Mouse (Mus musculus): Measurements from ENCODE around the gene Ddx49.

The Ddx49 gene

DNA sequence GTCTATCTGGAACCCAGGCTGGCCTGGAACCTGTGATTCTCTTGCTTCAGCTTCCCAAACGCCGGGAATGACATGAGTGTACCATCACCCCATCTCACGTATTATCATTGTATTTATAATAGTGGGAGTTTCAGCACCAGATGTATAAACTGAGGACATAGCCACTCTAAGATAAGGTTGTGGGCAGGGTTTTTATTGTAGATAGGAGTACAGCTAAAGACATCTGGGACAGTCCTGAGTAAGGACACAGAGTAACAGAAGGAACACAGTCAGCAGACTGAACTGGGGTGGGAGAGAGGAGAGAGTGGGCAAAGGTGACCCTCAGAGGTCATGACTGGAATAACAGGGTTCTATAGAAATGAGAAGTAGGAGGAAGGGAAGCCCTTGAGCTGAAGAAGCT is 34.6 kb downstream of the Ddx49 start:
- DNase-seq (ENCODE audit: low spot score in 2 of 2) = no peak

DNA sequence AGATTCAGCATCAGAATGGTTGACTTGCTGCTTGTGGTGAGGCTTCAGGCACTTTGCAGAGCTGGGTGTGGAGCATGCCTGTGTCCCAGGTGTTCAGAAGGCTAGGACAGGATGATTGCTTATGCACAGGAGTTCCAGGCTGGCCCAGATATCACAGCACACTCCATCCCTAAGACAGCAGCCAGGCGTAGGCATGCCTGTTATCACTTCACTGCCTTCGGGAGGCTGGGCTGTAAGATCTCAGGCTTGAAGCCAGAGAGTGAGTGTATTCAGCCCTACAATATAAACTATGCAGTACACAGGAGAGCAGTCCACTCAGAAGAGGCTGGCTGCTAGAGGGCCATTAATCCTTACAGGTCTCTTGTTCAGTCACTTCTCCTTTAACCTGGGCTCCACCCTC is 43.2 kb downstream of the Ddx49 start:
- DNase-seq (ENCODE audit: low spot score in 2 of 2) = no peak

DNA sequence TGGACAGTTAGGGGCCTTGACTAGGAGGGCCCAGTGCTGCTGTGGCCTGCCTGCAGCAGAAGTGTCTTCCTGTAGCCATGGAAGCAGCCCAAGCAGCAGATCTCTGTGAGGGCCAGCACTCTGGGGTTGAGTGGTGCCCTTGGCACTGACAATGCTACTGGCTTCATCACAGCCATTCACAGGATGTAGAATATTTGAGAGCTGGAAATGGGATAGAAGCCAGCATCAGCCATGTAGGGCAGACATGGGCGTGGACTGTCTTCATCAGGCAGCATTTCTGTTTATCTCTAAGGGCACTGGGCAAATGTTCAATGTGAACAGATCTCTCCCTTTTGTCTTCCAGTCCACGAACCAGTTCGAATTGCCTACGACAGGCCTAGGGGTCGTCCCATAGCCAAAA is 43.7 kb downstream of the Ddx49 start:
- DNase-seq (ENCODE audit: low spot score in 2 of 2) = no peak

DNA sequence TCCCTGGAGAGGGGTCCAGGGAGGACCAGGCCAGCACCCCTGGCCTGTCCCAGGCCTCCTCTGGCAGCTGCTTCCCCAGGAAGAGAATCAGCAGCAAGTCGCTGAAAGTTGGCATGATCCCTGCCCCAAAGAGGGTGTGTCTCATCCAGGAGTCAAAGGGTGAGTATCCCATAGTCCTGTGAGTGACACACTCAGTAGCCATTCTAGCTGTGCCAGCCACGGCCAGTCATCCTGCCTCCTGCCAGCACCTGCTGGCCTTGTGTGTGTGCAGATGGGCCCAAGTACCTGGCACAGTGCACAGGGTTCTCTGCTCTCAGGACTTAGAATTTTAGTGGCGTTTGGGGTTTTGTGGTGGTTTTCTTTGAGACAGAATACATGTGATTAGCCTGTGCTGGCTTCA is 44.8 kb downstream of the Ddx49 start:
- no peak for DNase-seq (ENCODE audit: low spot score in 2 of 2)

DNA sequence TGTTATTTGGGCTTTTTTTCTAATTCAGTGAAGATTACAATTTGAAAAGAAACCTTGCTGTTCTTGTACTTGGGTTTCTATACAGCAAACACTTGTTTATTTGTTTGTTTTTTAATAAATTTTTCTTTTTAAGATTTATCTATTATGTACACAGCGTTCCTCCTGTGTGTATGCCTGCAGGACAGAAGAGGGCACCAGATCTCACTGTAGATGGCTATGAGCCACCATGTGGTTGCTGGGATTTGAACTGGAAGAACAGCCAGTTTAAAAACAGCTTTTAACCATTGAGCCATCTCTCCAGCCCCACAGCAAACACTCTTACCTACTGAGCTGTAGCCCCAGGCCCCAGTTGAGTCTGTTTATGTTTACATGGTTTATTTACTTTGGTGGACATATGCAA is 47.7 kb downstream of the Ddx49 start:
- DNase-seq (ENCODE audit: low spot score in 2 of 2) = no peak

DNA sequence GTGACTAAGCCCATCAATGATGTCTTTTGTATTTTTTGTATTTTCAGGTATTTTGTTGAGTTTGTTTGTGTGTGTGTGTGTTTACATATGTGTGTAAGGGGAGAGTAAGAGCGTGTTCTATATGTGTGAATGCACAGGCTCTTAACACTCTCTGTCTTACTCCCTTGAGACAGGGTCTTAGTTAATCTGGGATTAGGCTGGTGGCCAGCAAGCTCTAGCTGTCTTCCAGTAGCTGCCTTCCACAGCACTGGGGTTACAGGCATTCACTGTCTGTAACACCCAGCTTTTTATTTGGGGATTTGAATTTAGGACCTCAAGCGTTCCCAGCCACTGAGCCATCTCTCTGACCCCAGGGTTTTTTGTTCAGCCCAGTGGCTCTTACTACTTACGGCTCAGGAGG is 54.4 kb downstream of the Ddx49 start:
- DNase-seq (ENCODE audit: low spot score in 2 of 2) = no peak

DNA sequence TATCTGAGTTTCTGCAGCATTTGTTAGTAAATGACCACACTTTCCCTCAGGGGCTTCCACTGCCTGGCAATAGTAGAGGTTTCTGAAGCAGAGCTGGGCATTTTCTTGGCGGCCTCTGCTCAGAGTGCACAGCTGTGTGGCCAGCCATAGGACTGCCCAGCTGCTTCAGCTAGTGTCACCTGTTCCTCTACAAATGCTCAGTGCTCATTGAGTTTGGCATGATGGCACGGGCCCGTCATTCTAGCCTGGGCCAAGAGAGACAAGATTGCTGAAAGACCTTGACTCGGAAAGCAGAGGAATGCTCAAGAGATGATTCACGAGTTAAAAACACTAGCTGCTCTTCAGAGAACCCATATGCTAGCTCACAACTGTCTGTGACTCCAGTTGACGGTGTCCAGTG is 55.7 kb downstream of the Ddx49 start:
- no peak for DNase-seq (ENCODE audit: low spot score in 2 of 2)
